Mouse (Mus musculus) hindbrain, embryonic 15.5 days (tissue): Measurements from ENCODE around the gene Oxsm. TPM values are rescaled to one million over a fixed set of nuclear protein-coding genes. Genes with fewer than 3 reads are reported as not detected.

ENCODE experiments used
- ATAC-seq: fragments of 200-750 bp; cut with Nextera tagmentation; 2 replicates; pipeline ENCODE4 v1.8.0; 2017; ENCODE audit warnings: low read depth, moderate number of reproducible peaks, moderate TSS enrichment; ENCODE audit not compliant: low FRiP score
- H3K27ac ChIP-seq: fragments of 300-500 bp; sonication (generic); replicated peaks from 2 replicates; pipeline ENCODE4 v1.5.1; 2015; ENCODE audit warnings: mild to moderate bottlenecking, inconsistent platforms
- H3K27me3 ChIP-seq: fragments of 300-500 bp; sonication (generic); 2 replicates; pipeline ENCODE4 v1.6.1; 2015; ENCODE audit warnings: control low read depth, inconsistent platforms
- H3K36me3 ChIP-seq: fragments of 300-500 bp; sonication (generic); 2 replicates; pipeline ENCODE4 v1.6.1; 2015; ENCODE audit warnings: control low read depth, inconsistent platforms
- H3K4me1 ChIP-seq: fragments of 300-500 bp; sonication (generic); replicated peaks from 2 replicates; pipeline ENCODE4 v1.6.1; 2015; ENCODE audit warnings: control low read depth, inconsistent platforms
- H3K4me2 ChIP-seq: fragments of 300-500 bp; sonication (generic); 2 replicates; pipeline ENCODE4 v1.6.1; 2015; ENCODE audit warnings: moderate library complexity, mild to moderate bottlenecking, inconsistent platforms
- H3K4me3 ChIP-seq: fragments of 300-500 bp; sonication (generic); 2 replicates; pipeline ENCODE4 v1.5.1; 2015; ENCODE audit warnings: mild to moderate bottlenecking, inconsistent platforms
- H3K9ac ChIP-seq: fragments of 300-500 bp; sonication (generic); 2 replicates; pipeline ENCODE4 v1.6.1; 2015; ENCODE audit warnings: inconsistent platforms
- H3K9me3 ChIP-seq: fragments of 300-500 bp; sonication (generic); 2 replicates; pipeline ENCODE4 v1.6.1; 2016; ENCODE audit warnings: control low read depth, inconsistent platforms
- WGBS: fragments of 180-500 bp; shearing (Covaris S2); methylation state at CpG from one replicate; pipeline ENCODE4 v1.1.7; 2015; 5-methylcytosine and 5-hydroxymethylcytosine counted together
- polyA plus RNA-seq: library from polyadenylated mRNA; unstranded; fragments of >200 nt; fragmentation: Nextera tagmentation; extraction: Ambion mirVana; gene quantifications from 2 replicates; pipeline ENCODE4 v1.2.1, GENCODE M21; 2015

Gene Oxsm
- polyA plus RNA-seq, 1 experiment from 2014 or later, result 2.4 TPM

DNA sequence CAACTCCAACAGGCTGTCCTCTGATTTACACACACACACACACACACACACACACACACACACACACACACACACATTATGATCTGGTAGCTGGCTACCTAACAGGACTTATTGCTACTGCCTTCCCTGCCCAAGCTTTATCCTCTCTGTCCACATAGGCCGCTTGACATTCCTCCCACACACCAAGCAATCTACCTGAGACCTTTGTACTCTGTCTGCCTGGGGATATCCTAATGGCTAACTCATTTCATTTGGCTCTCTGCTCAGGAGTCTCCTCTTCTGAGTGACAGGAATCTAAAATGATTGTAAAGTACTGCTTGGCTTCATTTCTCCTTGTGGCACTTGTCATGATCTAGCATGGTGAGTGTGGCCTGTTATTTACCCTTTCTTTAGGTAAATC is 60.5 kb downstream of the Oxsm start:
- H3K4me2 ChIP-seq, result no peak overlapping the region
- H3K27me3 ChIP-seq, result no peaks in the 10 kb centered on the region
- WGBS, result 70% methylated on average over 1 of the region's 1 CpGs
- H3K27ac ChIP-seq, result no peak overlapping the region
- no peak for ATAC-seq
- H3K9ac ChIP-seq, result no peak overlapping the region
- H3K4me3 ChIP-seq, result no peak overlapping the region
- H3K4me1 ChIP-seq, result no peaks in the 10 kb centered on the region
- no peaks in the 10 kb centered on the region for H3K9me3 ChIP-seq
- H3K36me3 ChIP-seq, result no peaks in the 10 kb centered on the region

Other genes with a start within 250 kb of the Oxsm start
- gene Ngly1, start 528 bp downstream of the Oxsm start, polyA plus RNA-seq, result 27.5 and 28.3 TPM in 2 replicates
- gene Top2b, start 115.4 kb upstream of the Oxsm start, polyA plus RNA-seq, result 73.4 and 83.8 TPM in 2 replicates